Mouse (Mus musculus): ENCODE data around the gene Cacna1e. TPM values are rescaled to one million over a fixed set of nuclear protein-coding genes. Genes with fewer than 3 reads are reported as not detected.

Cacna1e gene
- total and polyA plus RNA-seq, 3 experiments: 0.60 to 8.5 (median 2.5) TPM

DNA sequence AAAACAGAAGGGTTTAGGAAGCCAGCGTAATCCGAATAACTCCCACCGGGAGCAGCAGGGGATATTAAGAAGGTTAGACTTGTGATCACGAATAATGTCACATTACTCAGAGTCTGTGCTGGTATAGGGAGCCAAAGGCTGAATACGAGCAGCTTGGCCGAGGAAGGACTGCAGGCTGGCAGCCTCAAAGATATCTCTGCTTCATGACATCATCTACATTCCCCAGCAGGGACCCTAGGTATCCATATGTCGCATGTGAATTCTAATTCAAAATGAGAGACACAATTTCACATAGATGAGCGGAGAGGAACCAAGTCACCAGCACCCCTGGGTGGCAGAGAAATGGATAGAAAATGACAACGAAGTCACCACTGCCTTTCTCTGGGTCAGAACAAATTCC lies 22.9 kb downstream of the Cacna1e start:
- Histone ChIP-seq H3K79me2 (replicated peaks; ENCODE audit: control insufficient read depth, extremely low read depth, insufficient read depth, poor library complexity, severe bottlenecking) (peaks cover 13% of the 10 kb centered on the region), H3K4me2 (ENCODE audit: insufficient read depth, low read depth, poor library complexity, severe bottlenecking) (no peak overlapping the region), H3K27ac (ENCODE audit: insufficient read depth, low read depth) (no peak overlapping the region), H3K36me3 (replicated peaks in 1 of 2; ENCODE audit: control insufficient read depth in 1 of 2, insufficient read depth in 1 of 2, low read length in 1 of 2) (peaks cover 4 to 12% of the 10 kb centered on the region in 2 experiments), H3K4me1 (ENCODE audit: control insufficient read depth in 1 of 2, insufficient read depth in 2 of 2) (peaks cover 3 to 5% of the 10 kb centered on the region in 2 experiments; a peak in 3 of 4 replicates), H3K9me3 (replicated peaks; ENCODE audit: low read length) (no peaks in the 10 kb centered on the region), H3K4me3 (replicated peaks in 1 of 3; ENCODE audit: low read depth in 2 of 3, low read length in 2 of 3, poor library complexity in 1 of 3) (no peak overlapping the region), H3K27me3 (replicated peaks) (no peaks in the 10 kb centered on the region), H3K9ac (ENCODE audit: insufficient read depth, low read depth) (no peak overlapping the region)
- in situ Hi-C loops (cut with MboI; ENCODE audit: low pct_ligation_motif_present, low pct_unique_long_range_greater_than_20kb, low sequenced_read_pairs) (no loop called here), dilution Hi-C loops (cut with MboI; ENCODE audit: extremely low pct_ligation_motif_present, extremely low pct_unique_long_range_greater_than_20kb, low sequenced_read_pairs) (no loop called here)
- DNase-seq (ENCODE audit: extremely low read depth): no peak
- TF ChIP-seq POLR2AphosphoS2 (IDR thresholded peaks at IDR 0.05; ENCODE audit: low read depth, low read length): no peak
- no peak for TF ChIP-seq MXI1 (IDR thresholded peaks at IDR 0.05; ENCODE audit: low read depth, low read length)
- TF ChIP-seq ZMIZ1 (IDR thresholded peaks at IDR 0.05; ENCODE audit: low read depth, low read length): no peak
- no peak for TF ChIP-seq SIN3A (IDR thresholded peaks at IDR 0.05; ENCODE audit: low read length)
- TF ChIP-seq ETS1 (conservative IDR thresholded peaks at IDR 0.05; ENCODE audit: low read depth, low read length): no peak
- TF ChIP-seq GABPA (IDR thresholded peaks at IDR 0.05; ENCODE audit: insufficient replicate concordance, low read depth, low read length): no peak
- no peak for TF ChIP-seq CHD2 (IDR thresholded peaks at IDR 0.05; ENCODE audit: low read length)
- no peak for TF ChIP-seq NRF1 (IDR thresholded peaks at IDR 0.05; ENCODE audit: low read depth, low read length)
- no peak for TF ChIP-seq MYC (IDR thresholded peaks at IDR 0.05; ENCODE audit: low read depth, low read length)
- no peak for TF ChIP-seq ZC3H11A (IDR thresholded peaks at IDR 0.05; ENCODE audit: low read depth, low read length)
- TF ChIP-seq CHD1 (IDR thresholded peaks at IDR 0.05; ENCODE audit: low read depth, low read length): no peak

DNA sequence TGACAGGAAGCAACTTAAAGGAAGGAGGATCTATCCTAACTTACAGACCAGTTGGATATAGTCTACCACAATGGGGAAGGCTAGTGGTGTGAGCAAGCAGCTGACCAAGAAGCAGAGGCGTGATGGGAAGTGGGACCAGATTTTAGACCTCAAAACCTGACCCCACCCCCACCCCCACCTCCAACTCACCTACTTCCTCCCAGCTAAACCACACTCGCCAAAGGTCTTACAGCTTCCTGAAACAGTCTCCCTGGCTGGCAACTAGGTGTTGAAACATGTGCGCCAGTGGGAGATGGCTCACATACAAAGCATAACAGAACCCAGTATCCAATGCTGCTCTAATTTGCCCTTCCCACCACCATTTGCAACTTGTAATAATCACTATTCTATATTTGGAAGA lies 29.7 kb downstream of the Cacna1e start:
- no peak for DNase-seq (ENCODE audit: extremely low read depth)
- dilution Hi-C loops (cut with MboI; ENCODE audit: extremely low pct_ligation_motif_present, extremely low pct_unique_long_range_greater_than_20kb, low sequenced_read_pairs) (no loop called here), in situ Hi-C loops (cut with MboI; ENCODE audit: low pct_ligation_motif_present, low pct_unique_long_range_greater_than_20kb, low sequenced_read_pairs) (no loop called here)
- Histone ChIP-seq H3K9me3 (replicated peaks; ENCODE audit: low read length) (no peaks in the 10 kb centered on the region), H3K4me3 (replicated peaks in 1 of 3; ENCODE audit: low read depth in 2 of 3, low read length in 2 of 3, poor library complexity in 1 of 3) (no peak overlapping the region), H3K9ac (ENCODE audit: insufficient read depth, low read depth) (no peak overlapping the region), H3K4me2 (ENCODE audit: insufficient read depth, low read depth, poor library complexity, severe bottlenecking) (no peak overlapping the region), H3K4me1 (ENCODE audit: control insufficient read depth in 1 of 2, insufficient read depth in 2 of 2) (peaks cover 35 to 63% of the 10 kb centered on the region in 2 experiments), H3K36me3 (replicated peaks in 1 of 2; ENCODE audit: control insufficient read depth in 1 of 2, insufficient read depth in 1 of 2, low read length in 1 of 2) (no peaks in the 10 kb centered on the region), H3K79me2 (replicated peaks; ENCODE audit: control insufficient read depth, extremely low read depth, insufficient read depth, poor library complexity, severe bottlenecking) (peaks cover 8% of the 10 kb centered on the region), H3K27me3 (replicated peaks) (no peaks in the 10 kb centered on the region), H3K27ac (ENCODE audit: insufficient read depth, low read depth) (peak overlapping the region; percentile 72)
- no peak for TF ChIP-seq TBP (conservative IDR thresholded peaks at IDR 0.05; ENCODE audit: low read depth, low read length)
- TF ChIP-seq MAX (IDR thresholded peaks at IDR 0.05; ENCODE audit: low read length): peak; percentile 85
- no peak for TF ChIP-seq ZMIZ1 (IDR thresholded peaks at IDR 0.05; ENCODE audit: low read depth, low read length)
- TF ChIP-seq TCF12 (IDR thresholded peaks at IDR 0.05; ENCODE audit: low read depth, low read length): peak; percentile 60
- TF ChIP-seq EP300 (IDR thresholded peaks at IDR 0.05; ENCODE audit: low read length): peak; percentile 70
- TF ChIP-seq BHLHE40 (IDR thresholded peaks at IDR 0.05; ENCODE audit: low read depth, low read length): peak; percentile 91
- peak; percentile 75 for TF ChIP-seq IRF4 (IDR thresholded peaks at IDR 0.05; ENCODE audit: low read depth, low read length)
- peak; percentile 75 for TF ChIP-seq CHD2 (IDR thresholded peaks at IDR 0.05; ENCODE audit: low read length)
- peak; percentile 44 for TF ChIP-seq ETS1 (conservative IDR thresholded peaks at IDR 0.05; ENCODE audit: low read depth, low read length)
- TF ChIP-seq POLR2A (IDR thresholded peaks at IDR 0.05; ENCODE audit: low read depth, low read length): peak; percentile 33; the same call in 1 of the 2 replicates
- TF ChIP-seq MYC (IDR thresholded peaks at IDR 0.05; ENCODE audit: low read depth, low read length): peak; percentile 90
- no peak for TF ChIP-seq USF2 (conservative IDR thresholded peaks at IDR 0.05; ENCODE audit: low read depth, low read length)
- TF ChIP-seq MXI1 (IDR thresholded peaks at IDR 0.05; ENCODE audit: low read depth, low read length): peak; percentile 45; the same call in 1 of the 2 replicates
- no peak for TF ChIP-seq ZNF384 (IDR thresholded peaks at IDR 0.05; ENCODE audit: low read depth, low read length)
- 0 out of 2 replicates have a peak, but pooled peaks have one; percentile 8 for TF ChIP-seq JUN (IDR thresholded peaks at IDR 0.05; ENCODE audit: insufficient read depth, low read depth, low read length)
- peak; percentile 45; the same call in 1 of the 2 replicates for TF ChIP-seq MEF2A (IDR thresholded peaks at IDR 0.05; ENCODE audit: borderline replicate concordance, low read depth, low read length)
- no peak for TF ChIP-seq JUND (conservative IDR thresholded peaks at IDR 0.05; ENCODE audit: low read depth, low read length)
- TF ChIP-seq ELF1 (IDR thresholded peaks at IDR 0.05; ENCODE audit: low read depth, low read length): peak; percentile 71
